In the genomic region with DNA sequence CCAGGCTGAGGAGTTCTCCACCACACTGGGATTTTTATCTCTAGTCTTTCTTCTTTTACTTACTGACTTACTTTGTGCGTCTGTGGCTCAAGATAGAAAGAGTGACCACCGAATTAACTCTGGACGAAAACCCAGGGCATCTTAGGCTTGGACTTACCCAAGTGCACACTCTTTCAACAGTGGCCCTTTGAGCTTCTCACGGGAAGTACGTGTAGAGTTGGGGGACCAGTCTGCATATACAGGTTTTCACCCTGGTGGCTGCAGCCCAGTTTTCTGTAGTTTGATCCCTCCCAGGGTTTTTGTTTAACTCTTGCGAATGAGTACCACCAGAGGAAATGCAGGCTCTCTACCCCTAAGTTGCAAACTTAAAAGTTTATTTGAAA, we compare ENCODE assay signal across 8 mouse cellular contexts. TPM values are rescaled to one million over a fixed set of nuclear protein-coding genes. Genes with fewer than 3 reads are reported as not detected.
DNase-seq lines count a peak whose midpoint lies in the region; ATAC-seq and TF ChIP-seq lines count a peak whose summit lies in the region.

No protein-coding gene starts in this region.

- peak overlapping the region; percentile 82 for H3K27ac ChIP-seq in left cerebral cortex, adult 2 months
- H3K27ac ChIP-seq in brown adipose tissue, adult 24 weeks (replicated peaks; ENCODE audit: low read depth, low read length), result no peak overlapping the region
- no peak overlapping the region; the same call in 1 of the 2 replicates for H3K27ac ChIP-seq in hindbrain, embryonic 16.5 days (ENCODE audit: low read depth, low read length)
- H3K27ac ChIP-seq in midbrain, embryonic 15.5 days, result peak overlapping the region; percentile 78

- DNase-seq in left cerebral cortex, adult 2 months (ENCODE audit: extremely low spot score in 1 of 2, low spot score in 2 of 2), result no peak
- no peak for DNase-seq in left cerebral cortex, postnatal 25 days (ENCODE audit: low spot score in 2 of 2)
- no peak for DNase-seq in left cerebral cortex, postnatal 36 days (ENCODE audit: low spot score in 2 of 2)
- no peak for DNase-seq in cerebellum, adult 11 months
- no peak for DNase-seq in retina, embryonic 14.5 days (ENCODE audit: low spot score)

- peak overlapping the region; percentile 84 for H3K9ac ChIP-seq in hindbrain, embryonic 16.5 days (ENCODE audit: low read depth, low read length)
- H3K9ac ChIP-seq in midbrain, embryonic 15.5 days, result peak overlapping the region; percentile 79

- peak overlapping the region; percentile 65 for H3K4me2 ChIP-seq in hindbrain, embryonic 16.5 days (ENCODE audit: low read length)
- H3K4me2 ChIP-seq in midbrain, embryonic 15.5 days, result peak overlapping the region; percentile 69

- ATAC-seq in hindbrain, embryonic 16.5 days, result peak; percentile 18; the same call in 1 of the 2 replicates
- peak; percentile 21; the same call in 1 of the 2 replicates for ATAC-seq in midbrain, embryonic 15.5 days (replicated peaks)

- no peaks in the 10 kb centered on the region for H3K27me3 ChIP-seq in hindbrain, embryonic 16.5 days (replicated peaks; ENCODE audit: control insufficient read depth, insufficient read depth, low read length)
- H3K27me3 ChIP-seq in midbrain, embryonic 15.5 days (replicated peaks), result no peaks in the 10 kb centered on the region

- no peak for TF ChIP-seq CTCF in left cerebral cortex, adult 2 months (IDR thresholded peaks at IDR 0.05)

- WGBS in hindbrain, embryonic 16.5 days, result 10% methylated on average over 6 of the region's 6 CpGs
- WGBS in midbrain, embryonic 15.5 days, result 11% methylated on average over 6 of the region's 6 CpGs

- intact Hi-C loops in left cerebral cortex, adult 2 months (cut with DNase I), result loop anchor here (2.0 to 10.0 kb wide), 3 partner anchors 48 to 298 kb away; partner anchors contain the start of gene Fam160b1
- intact Hi-C loops in left cerebral cortex, postnatal 25 days (cut with DNase I), result no loop called here
- intact Hi-C loops in left cerebral cortex, postnatal 36 days (cut with DNase I), result loop anchor here (5.0 kb wide), 1 partner anchor 51 kb away; no protein-coding TSS in a partner anchor

- peak overlapping the region; percentile 91 for H3K4me3 ChIP-seq in left cerebral cortex, adult 2 months
- H3K4me3 ChIP-seq in brown adipose tissue, adult 24 weeks (ENCODE audit: insufficient read depth, low read depth, low read length), result peak overlapping the region; percentile 98
- peak overlapping the region; percentile 70 for H3K4me3 ChIP-seq in hindbrain, embryonic 16.5 days (ENCODE audit: low read length)
- H3K4me3 ChIP-seq in midbrain, embryonic 15.5 days, result peak overlapping the region; percentile 88

- no peaks in the 10 kb centered on the region for H3K9me3 ChIP-seq in hindbrain, embryonic 16.5 days (ENCODE audit: control insufficient read depth, low read length)
- H3K9me3 ChIP-seq in midbrain, embryonic 15.5 days, result no peaks in the 10 kb centered on the region

- H3K4me1 ChIP-seq in brown adipose tissue, adult 24 weeks (ENCODE audit: control insufficient read depth, insufficient read depth, insufficient read length, low read length), result no peaks in the 10 kb centered on the region
- H3K4me1 ChIP-seq in hindbrain, embryonic 16.5 days (ENCODE audit: control insufficient read depth, insufficient read depth, low read depth, low read length), result no peaks in the 10 kb centered on the region
- H3K4me1 ChIP-seq in midbrain, embryonic 15.5 days, result peaks cover 14% of the 10 kb centered on the region

- no peaks in the 10 kb centered on the region for H3K36me3 ChIP-seq in hindbrain, embryonic 16.5 days (ENCODE audit: control insufficient read depth, insufficient read depth, low read length)
- H3K36me3 ChIP-seq in midbrain, embryonic 15.5 days (replicated peaks), result no peaks in the 10 kb centered on the region

RNA-seq across cellular contexts. Expression of gene Trub1, which starts 0.5 kb away (rescaled TPM):
- total RNA-seq in left cerebral cortex, adult 2 months (2021), result 10 to 100 TPM; 14.3 to 18.9 TPM
- total RNA-seq in left cerebral cortex, postnatal 25 days (2021), result 10 to 100 TPM; 15.0 to 15.4 TPM
- polyA plus RNA-seq in brown adipose tissue, adult 24 weeks (2012; ENCODE audit: insufficient read depth, insufficient read length, missing spikeins), result 10.3 and 13.0 TPM in 2 replicates
- polyA plus RNA-seq in hindbrain, embryonic 16.5 days (2015; fragmentation: Nextera tagmentation; extraction: Ambion mirVana), result 13.7 and 14.5 TPM in 2 replicates
- polyA plus RNA-seq in midbrain, embryonic 15.5 days (2015; fragmentation: Nextera tagmentation; extraction: Ambion mirVana), result 15.9 and 16.7 TPM in 2 replicates
- 10 to 100 TPM; 19.2 to 20.6 TPM for total RNA-seq in left cerebral cortex, postnatal 36 days (2021)

Comparison
In these comparisons a context has a peak if more than half of its experiments do, and no peak if none do; other contexts are left out.
1. H3K27ac ChIP-seq: peak in left cerebral cortex, adult 2 months (single experiment) and midbrain, embryonic 15.5 days (single experiment); none in brown adipose tissue, adult 24 weeks (single experiment) and hindbrain, embryonic 16.5 days (single experiment).
2. Peak in every context shown above with its lines, with median percentiles within 50 percentile points of each other: H3K4me3 ChIP-seq.